Mouse (Mus musculus) midbrain, embryonic 13.5 days (tissue): ENCODE measurements at regions not wholly inside any gene's neighbourhood (a gene's known extent, or its start where the extent isn't known, plus 50 kb on each side); places are given as distances from the start of the nearest gene placed in this dataset.

Source experiments
- ATAC-seq: fragments of 200-750 bp; cut with Nextera tagmentation; 2 replicates; pipeline ENCODE4 v1.8.0; 2017; ENCODE audit warnings: mild to moderate bottlenecking, moderate TSS enrichment, moderate library complexity
- H3K27ac ChIP-seq: fragments of 300-500 bp; sonication (generic); 2 replicates; pipeline ENCODE4 v1.5.1; 2015; ENCODE audit warnings: inconsistent platforms, mild to moderate bottlenecking, moderate library complexity
- H3K27me3 ChIP-seq: fragments of 300-500 bp; sonication (generic); 2 replicates; pipeline ENCODE4 v1.6.1; 2015; ENCODE audit warnings: mild to moderate bottlenecking, inconsistent platforms
- H3K36me3 ChIP-seq: fragments of 300-500 bp; sonication (generic); 2 replicates; pipeline ENCODE4 v1.6.1; 2015; ENCODE audit warnings: mild to moderate bottlenecking, inconsistent platforms
- H3K4me1 ChIP-seq: fragments of 300-500 bp; sonication (generic); replicated peaks from 2 replicates; pipeline ENCODE4 v1.6.1; 2015; ENCODE audit warnings: inconsistent platforms
- H3K4me2 ChIP-seq: fragments of 300-500 bp; sonication (generic); replicated peaks from 2 replicates; pipeline ENCODE4 v1.6.1; 2015; ENCODE audit warnings: moderate library complexity, mild to moderate bottlenecking, inconsistent platforms
- H3K4me3 ChIP-seq: fragments of 300-500 bp; sonication (generic); replicated peaks from 2 replicates; pipeline ENCODE4 v1.5.1; 2015; ENCODE audit warnings: mild to moderate bottlenecking, inconsistent platforms
- H3K9ac ChIP-seq: fragments of 300-500 bp; sonication (generic); replicated peaks from 2 replicates; pipeline ENCODE4 v1.6.1; 2015; ENCODE audit warnings: mild to moderate bottlenecking, inconsistent platforms
- H3K9me3 ChIP-seq: fragments of 300-500 bp; sonication (generic); 2 replicates; pipeline ENCODE4 v1.6.1; 2016; ENCODE audit warnings: mild to moderate bottlenecking, inconsistent platforms
- WGBS: fragments of 180-500 bp; shearing (Covaris S2); methylation state at CpG from one replicate; pipeline ENCODE4 v1.1.7; 2015; 5-methylcytosine and 5-hydroxymethylcytosine counted together

GRCm38 (mm10) chr1:69470614-69471250, 216.3 kb downstream of the Ikzf2 start:
- Histone ChIP-seq H3K4me3 (no peak overlapping the region), H3K4me2 (no peak overlapping the region), H3K36me3 (no peaks in the 10 kb centered on the region), H3K27me3 (no peaks in the 10 kb centered on the region), H3K9ac (no peak overlapping the region), H3K27ac (no peak overlapping the region), H3K4me1 (no peaks in the 10 kb centered on the region; the same call in 1 of the 2 replicates), H3K9me3 (no peaks in the 10 kb centered on the region)
- ATAC-seq, result no peak
- WGBS, result 81% methylated on average over 4 of the region's 4 CpGs

- Histone ChIP-seq H3K4me2 (no peak overlapping the region), H3K9ac (no peak overlapping the region), H3K9me3 (no peaks in the 10 kb centered on the region), H3K4me3 (no peak overlapping the region), H3K27ac (no peak overlapping the region), H3K27me3 (no peaks in the 10 kb centered on the region), H3K4me1 (no peaks in the 10 kb centered on the region; the same call in 1 of the 2 replicates), H3K36me3 (no peaks in the 10 kb centered on the region)
- 92% methylated on average over 8 of the region's 8 CpGs for WGBS
- ATAC-seq, result no peak
Observed at GRCm38 (mm10) chr1:69469158-69469901, 217.7 kb downstream of the Ikzf2 start.

GRCm38 (mm10) chr1:69466534-69467275, 220.3 kb downstream of the Ikzf2 start:
- no peak overlapping the region for H3K27ac ChIP-seq
- WGBS, result 28% methylated on average over 5 of the region's 5 CpGs
- H3K4me1 ChIP-seq, result no peaks in the 10 kb centered on the region; the same call in 1 of the 2 replicates
- no peaks in the 10 kb centered on the region for H3K27me3 ChIP-seq
- no peak overlapping the region for H3K4me2 ChIP-seq
- no peaks in the 10 kb centered on the region for H3K9me3 ChIP-seq
- no peak overlapping the region for H3K9ac ChIP-seq
- no peaks in the 10 kb centered on the region for H3K36me3 ChIP-seq
- no peak overlapping the region for H3K4me3 ChIP-seq
- no peak for ATAC-seq

GRCm38 (mm10) chr1:69461191-69461590, 225.9 kb downstream of the Ikzf2 start:
- 87% methylated on average over 3 of the region's 3 CpGs for WGBS
- Histone ChIP-seq H3K4me3 (no peak overlapping the region), H3K4me2 (no peak overlapping the region), H3K4me1 (no peaks in the 10 kb centered on the region), H3K9ac (no peak overlapping the region), H3K27me3 (no peaks in the 10 kb centered on the region), H3K27ac (no peak overlapping the region), H3K9me3 (no peaks in the 10 kb centered on the region), H3K36me3 (no peaks in the 10 kb centered on the region)
- no peak for ATAC-seq

GRCm38 (mm10) chr1:69459899-69460298, 227.1 kb downstream of the Ikzf2 start:
- H3K27me3 ChIP-seq, result no peaks in the 10 kb centered on the region
- no peak for ATAC-seq
- H3K9me3 ChIP-seq, result no peaks in the 10 kb centered on the region
- no peaks in the 10 kb centered on the region for H3K36me3 ChIP-seq
- H3K9ac ChIP-seq, result no peak overlapping the region
- no peak overlapping the region for H3K27ac ChIP-seq
- H3K4me2 ChIP-seq, result no peak overlapping the region
- no peak overlapping the region for H3K4me3 ChIP-seq
- H3K4me1 ChIP-seq, result no peaks in the 10 kb centered on the region

GRCm38 (mm10) chr1:69457471-69457870, 229.6 kb downstream of the Ikzf2 start:
- Histone ChIP-seq H3K27ac (no peak overlapping the region), H3K9me3 (no peaks in the 10 kb centered on the region), H3K4me1 (no peaks in the 10 kb centered on the region), H3K36me3 (no peaks in the 10 kb centered on the region), H3K4me2 (no peak overlapping the region), H3K27me3 (no peaks in the 10 kb centered on the region), H3K4me3 (no peak overlapping the region), H3K9ac (no peak overlapping the region)
- no peak for ATAC-seq

- WGBS, result 88% methylated on average over 3 of the region's 3 CpGs
- Histone ChIP-seq H3K9me3 (no peaks in the 10 kb centered on the region), H3K36me3 (no peaks in the 10 kb centered on the region), H3K4me1 (no peaks in the 10 kb centered on the region), H3K27ac (no peak overlapping the region), H3K9ac (no peak overlapping the region), H3K4me2 (no peak overlapping the region), H3K4me3 (no peak overlapping the region), H3K27me3 (no peaks in the 10 kb centered on the region)
- no peak for ATAC-seq
Observed at GRCm38 (mm10) chr1:69453991-69454390, 233.1 kb downstream of the Ikzf2 start.

GRCm38 (mm10) chr1:69452910-69453309, 234.1 kb downstream of the Ikzf2 start:
- H3K27ac ChIP-seq, result no peak overlapping the region
- ATAC-seq, result no peak
- H3K4me3 ChIP-seq, result no peak overlapping the region
- no peaks in the 10 kb centered on the region for H3K36me3 ChIP-seq
- H3K27me3 ChIP-seq, result no peaks in the 10 kb centered on the region
- H3K9ac ChIP-seq, result no peak overlapping the region
- no peaks in the 10 kb centered on the region for H3K9me3 ChIP-seq
- no peak overlapping the region for H3K4me2 ChIP-seq
- no peaks in the 10 kb centered on the region for H3K4me1 ChIP-seq

GRCm38 (mm10) chr1:69450455-69450854, 236.6 kb downstream of the Ikzf2 start:
- no peaks in the 10 kb centered on the region for H3K9me3 ChIP-seq
- no peak for ATAC-seq
- H3K27me3 ChIP-seq, result no peaks in the 10 kb centered on the region
- no peaks in the 10 kb centered on the region for H3K36me3 ChIP-seq
- no peaks in the 10 kb centered on the region for H3K4me1 ChIP-seq
- no peak overlapping the region for H3K4me2 ChIP-seq
- 68% methylated on average over 2 of the region's 2 CpGs for WGBS
- no peak overlapping the region for H3K27ac ChIP-seq
- H3K4me3 ChIP-seq, result no peak overlapping the region
- no peak overlapping the region for H3K9ac ChIP-seq

- no peak overlapping the region for H3K4me3 ChIP-seq
- no peaks in the 10 kb centered on the region for H3K27me3 ChIP-seq
- no peaks in the 10 kb centered on the region for H3K9me3 ChIP-seq
- no peak overlapping the region for H3K9ac ChIP-seq
- H3K27ac ChIP-seq, result no peak overlapping the region
- no peak overlapping the region for H3K4me2 ChIP-seq
- no peak for ATAC-seq
- H3K4me1 ChIP-seq, result peaks cover 3% of the 10 kb centered on the region; the same call in 1 of the 2 replicates
- WGBS, result 86% methylated on average over 5 of the region's 5 CpGs
- no peaks in the 10 kb centered on the region for H3K36me3 ChIP-seq
Observed at GRCm38 (mm10) chr1:69447276-69447675, 239.8 kb downstream of the Ikzf2 start.

GRCm38 (mm10) chr1:69444722-69445121, 242.3 kb downstream of the Ikzf2 start:
- no peaks in the 10 kb centered on the region for H3K27me3 ChIP-seq
- H3K9me3 ChIP-seq, result no peaks in the 10 kb centered on the region
- H3K27ac ChIP-seq, result no peak overlapping the region
- 69% methylated on average over 4 of the region's 4 CpGs for WGBS
- H3K36me3 ChIP-seq, result no peaks in the 10 kb centered on the region
- no peak overlapping the region for H3K9ac ChIP-seq
- H3K4me2 ChIP-seq, result no peak overlapping the region
- H3K4me3 ChIP-seq, result no peak overlapping the region
- ATAC-seq, result no peak
- H3K4me1 ChIP-seq, result peaks cover 3% of the 10 kb centered on the region; the same call in 1 of the 2 replicates

- Histone ChIP-seq H3K4me3 (no peak overlapping the region), H3K36me3 (no peaks in the 10 kb centered on the region), H3K4me1 (peaks cover 3% of the 10 kb centered on the region; the same call in 1 of the 2 replicates), H3K9me3 (no peaks in the 10 kb centered on the region), H3K27ac (no peak overlapping the region), H3K27me3 (no peaks in the 10 kb centered on the region), H3K4me2 (no peak overlapping the region), H3K9ac (no peak overlapping the region)
- WGBS, result 71% methylated on average over 7 of the region's 7 CpGs
- no peak for ATAC-seq
Observed at GRCm38 (mm10) chr1:69443466-69443865, 243.6 kb downstream of the Ikzf2 start.
